Mouse (Mus musculus) embryo, embryonic 9.5 days (tissue): Measurements from ENCODE around the gene Hoxb13.
A peak's percentile ranks its signal among the peaks of the same experiment; 100 is the strongest.

ENCODE experiments used
- DNase-seq: peaks from one replicate; pipeline ENCODE4 v3.0.0-alpha.2; 2017; ENCODE audit errors: extremely low spot score

Gene Hoxb13

DNA sequence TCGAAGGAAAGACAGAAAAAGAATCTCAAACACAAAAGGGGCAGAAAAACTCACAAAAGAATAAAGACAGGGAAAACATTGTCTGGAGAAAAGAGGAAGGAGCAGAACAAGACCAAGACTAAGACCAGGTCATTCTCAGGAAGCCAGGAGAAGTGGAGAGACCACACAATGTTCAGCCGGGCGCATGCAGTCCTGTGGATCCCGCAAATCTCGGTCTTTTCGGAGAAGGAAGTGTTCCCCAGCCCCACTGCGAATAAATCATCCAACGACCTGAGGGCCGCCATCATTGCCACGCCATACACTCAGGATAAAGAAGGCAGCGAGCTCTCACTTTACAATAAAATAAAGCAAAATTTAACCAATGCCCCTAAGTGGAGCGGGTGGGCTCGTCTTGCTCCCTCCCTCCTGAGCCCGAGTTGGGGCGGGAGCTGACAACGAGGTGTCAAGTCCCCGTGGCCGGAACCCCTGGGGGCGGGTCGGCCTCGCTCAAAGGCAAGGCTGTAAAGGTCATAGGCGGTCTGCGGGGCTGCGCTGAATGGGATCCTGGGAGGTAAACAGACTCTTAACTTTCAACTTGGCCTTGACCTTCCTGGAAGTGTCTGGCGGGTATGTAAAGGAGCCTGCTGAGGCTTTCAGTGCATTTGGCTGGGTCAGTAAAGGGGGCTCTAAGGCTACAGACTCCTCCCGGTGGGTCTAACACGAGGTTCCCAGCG lies 4.2 kb upstream of the Hoxb13 start:
- peak; percentile 67 for DNase-seq

DNA sequence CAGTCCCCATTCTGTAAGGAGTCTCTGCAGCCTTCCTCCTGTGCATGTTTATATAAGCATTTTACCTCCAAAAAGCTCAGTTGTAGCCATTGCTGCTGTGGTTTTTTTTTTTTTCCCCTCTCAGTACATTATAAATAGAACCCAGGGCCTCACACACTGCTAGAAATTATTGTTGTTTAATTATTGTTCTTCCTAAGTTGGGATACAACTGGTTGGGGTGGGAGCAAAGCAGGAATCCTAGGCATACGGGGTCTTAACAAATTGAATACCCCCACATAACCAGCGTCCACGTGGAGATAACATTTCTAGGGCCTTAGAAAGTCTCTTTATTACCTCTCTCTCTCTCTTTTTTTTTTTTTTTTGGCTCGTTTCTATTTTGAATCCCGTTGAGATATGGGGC lies 3.0 kb upstream of the Hoxb13 start:
- no peak for DNase-seq

DNA sequence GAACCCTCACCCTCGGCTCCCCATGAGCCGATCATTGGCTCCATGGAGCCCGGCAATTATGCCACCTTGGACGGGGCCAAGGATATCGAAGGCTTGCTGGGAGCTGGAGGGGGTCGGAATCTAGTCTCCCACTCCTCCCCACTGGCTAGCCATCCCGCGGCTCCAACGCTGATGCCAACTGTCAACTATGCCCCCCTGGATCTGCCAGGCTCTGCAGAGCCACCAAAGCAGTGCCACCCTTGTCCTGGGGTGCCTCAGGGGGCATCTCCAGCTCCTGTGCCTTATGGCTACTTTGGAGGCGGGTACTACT lies 240 bp downstream of the Hoxb13 start:
- no peak for DNase-seq

DNA sequence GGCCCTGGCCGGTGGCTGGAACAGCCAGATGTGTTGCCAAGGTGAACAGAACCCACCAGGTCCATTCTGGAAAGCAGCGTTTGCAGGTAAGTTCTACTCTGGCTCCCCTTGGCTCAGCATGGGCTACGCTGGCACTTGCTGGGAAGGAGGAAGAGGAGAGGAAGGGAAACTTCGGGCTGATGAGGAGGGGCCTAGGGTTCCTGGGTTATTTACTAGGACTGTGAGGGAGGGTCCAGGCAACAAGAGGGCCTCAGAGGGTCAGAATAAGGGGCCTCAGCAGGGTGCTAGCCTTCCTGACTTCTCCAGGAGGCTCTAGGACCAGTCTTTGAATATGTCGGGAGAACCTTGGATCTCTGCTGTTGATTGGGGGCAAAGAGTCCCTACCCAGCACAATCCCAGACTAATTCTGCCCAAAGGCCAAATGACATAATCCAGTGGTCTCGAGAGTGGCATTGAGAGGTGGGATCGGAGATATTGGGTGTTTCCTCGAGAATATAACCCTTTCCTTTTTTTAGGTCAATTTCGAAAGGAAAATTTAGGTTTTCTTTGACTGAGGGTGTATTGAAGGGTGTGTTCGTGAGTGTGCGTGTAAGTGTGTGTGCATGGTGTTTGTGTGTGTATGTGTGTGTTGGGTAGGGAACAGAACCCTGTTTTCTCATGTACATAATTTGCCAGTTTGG lies 985 bp downstream of the Hoxb13 start:
- no peak for DNase-seq

DNA sequence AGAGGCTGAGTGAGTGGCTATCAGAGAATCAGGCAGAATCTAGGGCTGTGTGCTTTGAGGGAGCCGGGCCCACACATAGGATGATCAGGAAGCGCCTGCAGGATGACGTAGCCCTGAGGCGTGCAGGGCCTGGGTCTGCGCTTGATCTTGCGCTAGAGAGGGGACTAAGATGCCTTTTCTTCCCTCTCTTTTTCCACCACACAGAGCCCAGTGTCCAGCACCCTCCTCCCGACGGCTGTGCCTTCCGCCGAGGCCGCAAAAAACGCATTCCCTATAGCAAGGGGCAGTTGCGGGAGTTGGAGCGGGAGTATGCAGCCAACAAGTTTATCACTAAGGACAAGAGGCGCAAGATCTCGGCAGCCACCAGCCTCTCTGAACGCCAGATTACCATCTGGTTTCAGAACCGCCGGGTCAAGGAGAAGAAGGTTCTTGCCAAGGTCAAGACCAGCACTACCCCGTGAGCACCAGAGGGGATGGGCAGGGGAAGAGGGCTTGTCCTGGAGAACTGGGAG lies 1.7 kb downstream of the Hoxb13 start:
- no peak for DNase-seq

DNA sequence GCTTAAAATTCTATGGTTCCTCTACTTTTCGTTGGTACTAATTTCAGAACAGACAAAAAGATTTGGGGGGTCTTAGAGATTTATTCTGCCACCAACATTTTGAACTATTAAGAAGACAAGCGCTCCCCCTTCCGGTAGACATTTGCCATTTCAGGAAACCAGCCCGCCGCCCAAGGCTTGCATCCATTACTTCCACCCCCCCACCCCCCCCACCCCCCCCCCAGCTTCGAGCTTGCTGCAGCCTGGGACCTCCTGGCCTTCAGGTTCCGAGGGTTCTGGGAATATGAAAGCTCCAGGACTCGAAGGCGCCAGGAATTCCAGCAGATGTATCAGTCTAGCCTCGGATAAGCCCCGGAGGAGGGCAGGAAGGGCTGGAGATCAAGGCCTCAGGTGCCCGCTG lies 4.5 kb downstream of the Hoxb13 start:
- DNase-seq = peak; percentile 54

DNA sequence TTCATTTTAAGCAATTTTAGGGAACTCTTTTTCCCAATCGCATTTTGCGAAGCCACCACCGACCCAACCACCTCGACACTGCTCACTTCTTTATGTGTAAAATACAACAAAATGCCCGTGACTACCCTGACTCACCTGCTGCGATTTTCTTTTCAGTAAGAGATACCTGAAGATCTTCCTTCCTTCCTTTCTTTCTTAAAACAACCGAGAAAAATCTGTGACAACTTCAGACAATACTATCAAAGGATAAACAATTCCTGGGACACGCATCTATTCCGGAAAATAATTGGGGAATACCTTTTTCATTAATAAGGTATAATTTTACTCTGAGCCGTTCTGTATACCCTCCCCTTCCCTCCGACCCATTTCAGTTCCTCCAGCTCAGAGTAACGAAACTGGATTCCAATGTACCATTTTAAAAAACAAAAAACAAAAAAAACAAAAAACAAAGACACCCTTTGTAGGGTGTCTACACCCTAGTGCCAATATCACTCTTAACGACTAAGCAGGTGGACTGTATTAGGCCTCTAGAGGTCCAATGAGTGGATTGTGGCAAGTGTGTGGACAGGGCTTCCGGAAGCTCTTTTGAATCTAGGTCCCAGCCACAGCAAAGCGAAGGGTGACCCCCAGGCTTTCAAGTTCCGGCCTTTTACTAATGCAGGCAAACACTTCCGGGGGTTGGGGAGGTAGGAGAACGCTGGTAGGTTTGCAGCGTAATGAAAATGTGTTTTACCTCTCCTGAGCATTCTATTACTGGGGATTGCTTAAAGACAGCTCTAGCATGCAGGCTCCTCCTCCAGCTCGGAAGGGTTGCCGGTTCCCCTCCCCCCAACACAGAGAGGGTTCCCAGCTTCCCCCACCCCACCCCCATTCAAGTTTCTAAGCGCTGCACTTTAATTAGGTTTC lies 5.3 kb downstream of the Hoxb13 start:
- no peak for DNase-seq

DNA sequence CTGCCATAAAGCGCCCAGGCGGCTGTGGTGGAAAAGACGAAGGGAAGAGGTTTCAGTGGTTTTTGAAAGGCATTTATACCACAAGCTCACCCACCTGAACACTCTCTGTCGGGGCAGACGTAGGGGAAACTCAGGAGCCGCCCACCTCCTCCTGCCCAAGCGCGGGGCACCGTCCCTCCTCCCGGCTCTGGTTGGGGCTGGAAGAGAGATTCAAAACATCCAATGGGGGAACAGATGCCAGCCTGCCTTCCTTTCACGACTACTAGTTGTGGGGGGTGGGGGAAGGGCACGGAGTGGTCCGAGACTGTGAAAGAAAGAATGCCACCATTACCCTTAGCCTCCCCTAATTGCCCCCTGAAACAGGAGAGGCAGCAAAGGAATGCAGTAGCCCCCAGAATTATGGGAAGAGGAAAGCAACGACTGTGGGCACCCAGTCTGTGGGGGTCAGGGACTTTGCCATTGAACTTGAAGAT lies 6.1 kb downstream of the Hoxb13 start:
- DNase-seq = peak; percentile 31

DNA sequence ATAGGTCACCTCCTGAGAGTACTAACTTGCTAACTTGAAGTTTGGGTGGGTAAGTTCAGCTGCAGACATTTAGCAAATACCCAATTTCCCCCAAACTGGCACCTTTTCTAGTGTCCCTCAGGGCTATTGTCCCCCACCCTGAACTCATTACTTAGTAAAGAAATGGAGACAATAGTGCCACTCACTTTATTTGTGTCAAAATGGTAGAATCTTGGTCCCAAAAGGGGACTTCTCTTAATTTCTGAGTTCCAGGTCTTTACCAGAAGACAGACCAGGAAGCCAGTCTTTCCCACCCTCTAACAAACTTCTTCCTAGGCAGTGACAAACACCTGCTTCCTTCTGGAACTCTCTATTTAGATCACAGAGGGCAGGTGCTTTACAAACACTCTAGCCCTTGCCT lies 7.6 kb downstream of the Hoxb13 start:
- DNase-seq = no peak

DNA sequence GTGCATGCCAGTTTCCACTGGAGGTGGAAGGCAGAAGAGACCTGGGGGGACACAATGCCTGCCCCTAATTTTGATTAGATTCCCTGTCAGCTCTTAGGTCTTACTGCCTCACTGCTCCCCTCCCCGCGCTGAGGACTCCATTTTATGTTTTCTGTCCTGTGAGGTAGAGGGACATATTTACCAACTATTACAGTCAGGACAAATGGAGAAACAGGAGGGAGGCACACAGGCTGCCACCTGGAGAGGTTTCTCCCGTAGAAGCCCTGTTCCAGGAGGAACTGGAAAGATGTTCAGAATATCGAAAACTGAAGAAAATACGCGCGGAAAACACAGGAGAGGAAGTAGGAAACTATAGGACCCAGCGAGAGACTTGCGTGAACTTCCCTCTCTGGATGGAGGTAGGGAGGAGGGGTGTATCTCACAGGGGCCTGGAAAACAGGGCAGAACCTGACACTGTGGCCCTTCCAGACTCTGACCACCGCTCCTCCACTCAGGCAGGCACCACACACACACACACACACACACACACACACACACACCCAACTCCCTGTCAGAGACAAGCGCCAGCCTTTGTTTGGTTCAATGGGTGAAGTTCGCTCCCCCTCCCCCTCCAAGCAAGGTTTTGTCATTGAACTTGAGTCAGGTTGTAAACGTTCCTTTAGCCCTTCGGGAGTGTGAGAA lies 8.4 kb downstream of the Hoxb13 start:
- peak; percentile 54 for DNase-seq

DNA sequence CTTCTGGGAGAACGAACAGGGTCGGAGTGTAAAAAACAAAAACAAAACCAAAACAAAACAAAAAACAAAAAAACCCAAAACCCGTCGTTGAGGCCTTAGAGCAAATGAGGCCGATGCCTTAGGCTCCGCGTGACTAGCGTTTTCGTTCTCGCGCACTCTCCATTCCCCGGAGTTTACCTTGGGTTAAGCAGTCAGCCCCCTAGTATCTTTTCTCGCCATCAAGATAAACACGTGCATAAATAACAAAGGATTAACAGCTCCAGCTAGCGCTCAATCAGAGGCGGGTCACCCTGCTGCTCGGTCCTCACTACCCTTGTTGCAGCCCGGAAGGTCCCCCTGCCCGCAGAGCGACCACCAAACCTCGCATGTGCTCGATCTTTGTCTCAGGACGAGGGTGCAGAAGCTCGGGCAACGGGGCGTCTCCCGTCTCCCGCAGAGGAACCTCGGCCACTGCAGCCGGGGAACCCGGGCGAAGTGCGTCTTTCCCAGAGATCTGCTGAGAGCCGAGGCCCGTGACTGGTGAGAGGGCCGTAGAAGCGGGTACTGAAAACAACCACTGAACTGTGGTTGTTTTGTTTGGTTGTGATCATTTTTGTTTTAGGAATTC lies 9.2 kb downstream of the Hoxb13 start:
- peak; percentile 33 for DNase-seq

DNA sequence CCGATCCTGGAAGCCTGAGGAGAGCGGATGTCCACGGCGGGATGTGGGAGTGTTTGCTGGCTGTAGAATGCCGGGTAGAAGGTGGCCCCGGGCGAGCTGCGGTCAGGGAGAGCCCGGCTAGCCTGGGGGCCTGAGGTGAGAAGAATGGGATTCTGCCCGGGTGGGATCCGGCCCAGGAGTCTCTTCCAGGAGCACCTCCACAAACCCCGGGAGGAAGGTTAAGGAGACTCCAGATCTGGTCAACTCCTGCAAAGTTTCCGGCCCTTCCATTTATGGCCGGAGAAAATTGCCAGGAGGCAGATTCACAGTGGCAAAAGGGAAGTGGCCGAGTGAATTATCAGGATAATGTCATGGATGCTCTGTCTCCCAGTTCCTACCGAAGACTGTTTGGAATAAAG lies 9.7 kb downstream of the Hoxb13 start:
- DNase-seq = peak; percentile 62

DNA sequence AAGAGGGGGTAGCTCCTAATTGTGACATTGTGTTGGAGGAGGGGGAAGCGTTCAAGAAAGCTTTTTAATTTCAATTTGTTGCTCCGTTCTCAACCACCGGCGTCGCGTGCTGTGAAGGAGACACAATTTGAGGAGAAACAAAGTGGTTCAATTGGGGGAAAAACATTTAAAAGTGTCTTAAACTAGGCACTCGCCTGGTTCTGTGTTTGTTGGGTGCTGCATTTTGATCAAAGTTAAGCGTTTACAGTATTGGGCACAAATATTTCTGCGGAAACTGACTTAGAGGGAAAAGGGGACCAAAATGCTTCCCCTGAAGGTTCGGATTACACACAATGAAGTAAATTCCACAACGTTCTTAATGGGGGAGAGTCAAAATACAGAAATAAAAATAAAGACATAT lies 10.2 kb downstream of the Hoxb13 start:
- DNase-seq = no peak

DNA sequence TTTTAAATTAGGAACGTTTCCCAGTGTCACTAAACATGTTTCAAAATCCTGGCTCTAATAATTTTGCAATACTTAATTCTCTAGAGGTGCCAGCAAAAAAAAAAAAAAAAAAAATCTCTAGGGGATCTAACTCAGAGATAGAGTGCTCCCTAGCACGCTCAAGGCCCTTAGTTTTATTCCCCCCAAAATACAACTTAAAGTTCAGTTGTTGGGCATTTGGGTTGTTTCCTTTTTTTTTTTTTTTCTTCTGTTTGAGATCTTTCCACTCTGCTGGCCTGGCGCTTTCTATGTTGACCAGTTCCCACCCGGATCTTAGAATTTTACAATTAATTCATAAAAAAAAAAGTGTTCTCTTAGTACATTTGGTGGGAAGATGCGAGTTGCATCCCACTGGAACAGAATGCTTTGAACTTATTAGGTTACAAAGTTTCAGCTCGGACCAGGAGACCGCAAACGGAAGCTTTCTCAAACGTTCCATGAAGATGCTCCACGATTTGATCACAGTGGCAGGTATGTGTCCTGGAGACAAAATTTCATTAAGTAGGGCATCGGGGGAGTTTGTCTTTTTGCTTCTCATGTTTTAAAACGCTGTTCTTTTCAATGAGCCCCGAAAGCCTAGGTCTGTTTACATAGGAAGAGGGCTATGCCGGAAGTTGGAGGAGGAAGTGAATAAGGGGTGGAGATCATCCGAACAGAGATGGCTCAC lies 11.5 kb downstream of the Hoxb13 start:
- DNase-seq = no peak

DNA sequence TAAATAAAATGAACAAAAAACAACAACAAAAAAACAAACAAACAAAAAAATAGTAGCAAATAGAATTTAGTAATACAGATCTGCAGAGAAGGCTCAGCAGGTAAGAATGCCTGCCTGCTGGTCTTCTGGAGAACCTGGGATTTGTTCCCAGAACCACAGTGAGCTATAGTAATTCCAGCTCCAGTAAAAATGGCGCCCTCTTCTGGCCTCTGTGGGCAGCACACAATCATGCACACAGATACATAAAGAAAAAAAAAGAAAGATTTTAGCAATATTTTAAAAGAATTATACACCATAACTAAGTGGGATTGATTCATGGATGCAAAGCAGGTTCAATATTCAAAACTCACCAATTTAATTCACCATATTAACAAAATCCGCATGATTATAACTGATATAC lies 29.7 kb downstream of the Hoxb13 start:
- no peak for DNase-seq

DNA sequence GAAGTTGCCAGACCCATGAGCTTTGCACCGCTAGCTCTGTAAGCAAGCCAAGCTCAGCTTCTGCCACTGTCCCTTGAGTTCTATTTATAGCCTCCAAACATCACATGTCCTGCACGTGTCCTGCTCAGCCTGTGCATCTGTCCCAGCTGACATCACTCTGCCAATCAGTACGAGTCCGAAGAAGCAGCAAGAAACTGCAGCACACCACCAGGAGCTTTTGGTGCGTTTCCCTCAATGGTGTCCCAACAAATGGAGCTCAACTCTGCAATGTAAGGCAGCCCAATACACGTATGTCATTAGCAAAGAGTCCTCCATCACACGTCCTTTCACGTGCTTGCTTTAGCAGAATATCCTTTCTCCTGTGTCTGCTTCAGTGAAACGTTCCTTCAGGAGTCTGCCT lies 33.6 kb downstream of the Hoxb13 start:
- DNase-seq = no peak

DNA sequence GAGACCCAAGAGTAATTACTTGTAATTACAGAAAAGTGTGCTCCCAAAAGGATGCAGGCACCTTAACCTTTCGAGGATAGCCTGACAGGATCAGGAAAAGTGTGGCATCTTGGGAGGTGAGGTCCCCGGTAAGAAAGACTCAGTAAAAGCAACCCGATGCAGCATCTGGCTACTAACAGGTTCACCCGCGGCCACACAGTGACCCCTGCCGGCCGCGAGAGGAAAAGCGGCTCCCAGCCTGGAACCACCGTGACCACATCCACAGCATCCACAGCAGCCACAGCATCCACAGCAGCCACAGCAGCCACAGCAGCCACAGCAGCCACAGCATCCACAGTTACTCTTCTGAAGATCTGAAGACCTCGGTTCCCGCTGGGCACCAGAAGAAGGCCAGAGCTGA lies 40.8 kb downstream of the Hoxb13 start:
- peak; percentile 59 for DNase-seq

DNA sequence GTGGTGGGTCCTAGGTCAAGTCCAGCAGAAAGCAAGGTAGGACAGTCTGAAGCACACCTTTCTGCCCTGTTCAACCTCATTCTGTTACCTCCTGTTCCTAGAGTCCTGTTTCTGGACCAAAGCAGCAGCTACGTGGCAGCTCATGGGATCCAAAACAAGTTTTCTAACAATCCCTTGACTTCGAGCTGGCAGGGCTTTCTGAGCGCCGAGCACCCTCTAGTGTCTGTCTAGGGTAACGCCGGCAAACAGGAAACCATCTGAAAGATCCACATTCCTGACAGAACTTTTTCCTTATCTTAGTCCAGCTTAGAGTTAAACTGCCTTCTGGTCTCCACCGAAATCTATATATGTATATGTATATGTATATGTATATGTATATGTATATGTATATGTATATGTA lies 46.1 kb downstream of the Hoxb13 start:
- peak; percentile 61 for DNase-seq
